Mouse (Mus musculus) testis, adult 2 months (tissue): ENCODE data around the gene Yju2. TPM values are rescaled to one million over a fixed set of nuclear protein-coding genes. Genes with fewer than 3 reads are reported as not detected.

Source experiments
- H3K27ac ChIP-seq: fragments of 200-500 bp; 2 replicates; pipeline ENCODE4 v1.5.1; 2012; ENCODE audit warnings: low read depth, low read length; ENCODE audit not compliant: control insufficient read depth, insufficient read depth
- H3K27me3 ChIP-seq: fragments of 200-500 bp; 2 replicates; pipeline ENCODE4 v1.6.1; 2012; ENCODE audit warnings: mild to moderate bottlenecking, low read length, moderate library complexity; ENCODE audit not compliant: control insufficient read depth, insufficient read depth
- H3K36me3 ChIP-seq: fragments of 200-500 bp; 2 replicates; pipeline ENCODE4 v1.6.1; 2012; ENCODE audit warnings: mild to moderate bottlenecking, low read length; ENCODE audit not compliant: control insufficient read depth, insufficient read depth
- H3K4me1 ChIP-seq: fragments of 200-500 bp; 2 replicates; pipeline ENCODE4 v1.6.1; 2012; ENCODE audit warnings: low read length; ENCODE audit not compliant: control insufficient read depth, insufficient read depth
- H3K4me3 ChIP-seq: fragments of 200-500 bp; 2 replicates; pipeline ENCODE4 v1.5.1; 2012; ENCODE audit warnings: low read depth, mild to moderate bottlenecking, low read length, moderate library complexity, mixed read lengths; ENCODE audit not compliant: control insufficient read depth
- CTCF ChIP-seq: fragments of 200-500 bp; IDR thresholded peaks from 2 replicates; pipeline ENCODE4 v1.5.1; 2012; ENCODE audit warnings: low read depth, mild to moderate bottlenecking, inconsistent platforms, low read length, moderate library complexity; ENCODE audit not compliant: control insufficient read depth, insufficient read depth, insufficient replicate concordance
- POLR2A ChIP-seq: fragments of 200-500 bp; IDR thresholded peaks from 2 replicates; pipeline ENCODE4 v1.6.1; 2012; ENCODE audit warnings: low read depth, mild to moderate bottlenecking, inconsistent platforms, low read length, moderate library complexity; ENCODE audit not compliant: control insufficient read depth
- polyA plus RNA-seq: library from polyadenylated mRNA; depleted of rRNA; stranded (reverse); fragments of >200 nt; gene quantifications from 2 replicates; pipeline ENCODE4 v1.2.3, GENCODE M21; 2012

The Yju2 gene
- polyA plus RNA-seq, 1 experiment, result 4.9 TPM

DNA sequence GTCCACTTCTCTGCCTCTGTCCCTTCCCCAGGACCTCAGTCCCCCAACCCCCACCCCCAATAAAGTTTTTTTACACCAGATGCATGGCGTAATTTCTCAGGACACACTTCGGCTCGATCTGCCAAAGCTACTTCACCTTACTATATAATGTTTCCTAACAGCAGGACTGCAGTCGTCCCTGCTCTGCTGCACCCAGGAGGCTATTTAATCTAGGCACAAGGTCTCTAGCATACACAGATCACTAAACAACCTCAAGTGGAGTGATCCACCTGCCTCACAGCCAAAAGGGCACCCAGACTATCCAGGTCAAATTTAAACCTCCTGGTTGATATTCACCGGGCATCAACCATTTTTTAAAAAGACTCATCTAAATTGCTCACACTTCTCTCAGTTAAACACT, 13.2 kb upstream of the Yju2 start:
- peak overlapping the region; percentile 84 for H3K4me3 ChIP-seq

DNA sequence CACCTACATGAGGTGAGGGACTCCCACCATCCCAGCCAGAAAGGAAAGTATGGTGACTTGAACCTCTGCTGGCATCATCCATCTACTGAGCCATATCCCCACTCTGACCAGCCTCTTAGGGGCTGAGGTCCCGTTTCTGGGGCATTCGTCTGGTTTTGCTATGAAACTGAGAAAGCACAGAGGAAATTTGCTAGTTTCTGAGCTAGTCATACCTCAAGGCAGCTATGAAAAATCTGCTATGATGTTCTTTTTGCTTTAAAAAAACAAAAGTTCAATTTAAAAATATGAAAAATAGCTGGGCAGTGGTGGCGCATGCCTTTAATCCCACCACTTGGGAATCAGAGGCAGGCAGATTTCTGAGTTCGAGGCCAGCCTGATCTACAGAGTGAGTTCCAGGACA, 10.3 kb upstream of the Yju2 start:
- Histone ChIP-seq H3K4me1 (no peaks in the 10 kb centered on the region; the same call in 1 of the 2 replicates), H3K4me3 (no peak overlapping the region), H3K36me3 (no peaks in the 10 kb centered on the region), H3K27ac (no peak overlapping the region), H3K27me3 (no peaks in the 10 kb centered on the region)
- no peak for TF ChIP-seq CTCF
- TF ChIP-seq POLR2A, result no peak

More for the DNA sequence above, 13.2 kb upstream of the Yju2 start:
- Histone ChIP-seq H3K4me1 (no peaks in the 10 kb centered on the region; the same call in 1 of the 2 replicates), H3K27ac (no peak overlapping the region), H3K27me3 (no peaks in the 10 kb centered on the region), H3K36me3 (no peaks in the 10 kb centered on the region)
- no peak for TF ChIP-seq POLR2A

DNA sequence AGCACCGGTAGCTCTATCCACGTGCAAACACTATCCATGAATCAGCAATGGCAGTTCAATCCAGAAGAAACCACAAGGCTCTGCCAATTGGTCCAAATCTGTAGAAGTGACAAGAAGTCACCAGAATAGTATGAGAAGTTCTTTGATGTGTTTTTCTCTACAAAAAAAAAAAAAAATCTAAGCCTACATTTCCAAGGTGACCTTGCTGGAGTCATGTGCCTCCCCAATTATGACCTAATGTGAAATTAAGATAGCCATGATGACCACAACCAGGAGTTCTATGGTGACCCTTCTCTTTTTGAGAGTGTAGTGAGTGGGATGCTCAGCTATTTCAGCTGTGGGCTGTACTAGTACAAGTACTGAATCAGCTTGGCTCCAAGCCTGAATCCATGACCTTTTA, 9.5 kb upstream of the Yju2 start, which contains the start of gene Zfp119b:
TSS of gene Zfp119b (minus strand) at position 101 of the 400 bp plus-strand sequence.
- H3K27me3 ChIP-seq, result no peaks in the 10 kb centered on the region
- no peak for TF ChIP-seq POLR2A
- no peak for TF ChIP-seq CTCF
- H3K36me3 ChIP-seq, result no peaks in the 10 kb centered on the region
- H3K4me3 ChIP-seq, result no peak within 1 kb of the TSS
- H3K27ac ChIP-seq, result no peak within 1 kb of the TSS
- no peaks in the 10 kb centered on the region; the same call in 1 of the 2 replicates for H3K4me1 ChIP-seq

DNA sequence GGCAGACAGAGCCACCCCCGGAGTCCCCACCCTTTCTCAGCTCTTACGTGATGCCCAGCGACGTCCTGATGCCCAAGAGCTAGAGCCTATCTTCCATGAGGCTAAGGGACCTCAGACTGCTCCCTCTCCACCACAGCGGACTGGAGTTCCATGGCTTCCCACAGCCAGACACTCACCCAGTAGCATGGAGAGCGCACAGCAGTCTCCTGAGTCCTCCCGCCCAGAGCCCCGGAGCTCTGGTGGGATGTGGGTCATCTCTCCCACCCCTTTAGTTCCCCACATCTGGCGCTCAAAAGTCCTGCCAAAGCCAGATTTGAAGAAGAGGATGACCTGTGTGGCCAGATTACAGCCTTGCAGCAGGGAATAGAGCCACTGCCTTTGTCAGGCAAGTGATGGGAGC, 8.3 kb upstream of the Yju2 start:
- H3K4me1 ChIP-seq, result peaks cover 2% of the 10 kb centered on the region; the same call in 1 of the 2 replicates
- H3K27ac ChIP-seq, result no peak overlapping the region
- no peaks in the 10 kb centered on the region for H3K36me3 ChIP-seq
- H3K27me3 ChIP-seq, result no peaks in the 10 kb centered on the region
- TF ChIP-seq CTCF (no peak), POLR2A (no peak)
- H3K4me3 ChIP-seq, result no peak overlapping the region

DNA sequence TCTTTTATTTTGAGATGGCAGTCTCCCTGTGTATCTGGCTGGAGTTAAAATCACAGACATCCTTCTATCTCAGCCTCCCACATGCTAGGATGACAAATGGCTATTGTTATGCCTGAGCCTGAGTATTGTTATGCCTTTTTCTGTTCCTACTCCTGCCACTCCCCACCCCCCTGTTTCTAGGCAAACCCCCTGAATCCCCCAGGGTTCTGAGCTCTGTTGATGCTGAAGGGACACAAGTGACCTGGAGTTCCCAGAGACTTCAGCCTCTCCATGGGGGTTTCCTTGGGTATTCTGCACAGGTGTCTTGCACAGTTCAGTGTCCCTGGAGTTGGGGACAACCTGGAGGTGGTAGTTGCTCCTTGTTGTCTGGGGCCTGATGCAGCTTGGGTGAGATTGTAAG, 6.9 kb upstream of the Yju2 start:
- Histone ChIP-seq H3K4me3 (peak overlapping the region; percentile 8), H3K27ac (no peak overlapping the region), H3K36me3 (no peaks in the 10 kb centered on the region), H3K27me3 (no peaks in the 10 kb centered on the region), H3K4me1 (peaks cover 10% of the 10 kb centered on the region)
- TF ChIP-seq CTCF (no peak), POLR2A (no peak)

DNA sequence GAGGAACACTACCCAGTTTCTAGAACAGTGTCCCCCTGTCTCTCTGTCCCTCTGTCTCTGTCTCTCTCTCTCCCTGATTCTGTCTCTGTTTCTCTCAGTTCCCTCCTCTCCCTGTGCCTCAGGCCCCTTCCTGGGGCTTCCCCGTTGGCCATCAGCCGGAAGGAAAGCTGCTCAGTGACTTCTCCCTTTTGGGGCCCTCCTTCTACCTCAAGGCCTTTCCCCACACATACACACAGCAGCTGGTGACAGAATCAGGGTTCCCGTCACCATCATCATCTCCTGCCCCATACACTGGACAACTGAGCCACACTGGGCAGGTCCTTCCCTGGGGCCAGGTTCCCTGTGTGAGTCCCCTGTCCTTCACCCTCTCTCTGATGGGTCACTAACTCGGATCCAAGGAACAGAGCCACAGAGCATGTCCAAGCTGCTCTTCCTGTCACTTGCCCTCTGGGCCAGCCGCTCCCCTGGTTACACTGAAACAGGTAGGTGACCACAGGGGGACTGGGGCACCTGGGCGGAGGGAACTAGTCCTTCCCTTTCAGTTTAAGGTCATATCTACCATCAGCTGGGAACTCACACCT, 6.4 kb upstream of the Yju2 start, which contains the start of gene Ebi3:
TSS of gene Ebi3 (plus strand) at position 194 of the 581 bp plus-strand sequence.
- TF ChIP-seq CTCF (no peak), POLR2A (no peak)
- Histone ChIP-seq H3K36me3 (no peaks in the 10 kb centered on the region), H3K4me1 (peaks cover 10% of the 10 kb centered on the region), H3K4me3 (peak within 1 kb of the TSS; percentile 8), H3K27me3 (no peaks in the 10 kb centered on the region), H3K27ac (no peak within 1 kb of the TSS)

DNA sequence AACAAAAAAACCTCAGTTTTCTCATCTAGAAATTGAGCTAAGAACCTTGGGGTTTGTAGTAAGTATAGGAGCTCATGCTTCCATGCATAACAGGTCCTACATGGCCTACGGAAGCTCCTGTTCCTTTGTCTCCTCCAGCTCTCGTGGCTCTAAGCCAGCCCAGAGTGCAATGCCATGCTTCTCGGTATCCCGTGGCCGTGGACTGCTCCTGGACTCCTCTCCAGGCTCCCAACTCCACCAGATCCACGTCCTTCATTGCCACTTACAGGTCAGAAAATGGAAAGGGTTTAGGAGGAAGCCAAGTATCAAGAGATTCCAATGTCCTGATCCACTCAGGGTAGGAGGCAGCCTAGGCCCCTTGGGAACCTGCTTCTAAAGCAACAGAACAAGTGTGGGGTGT, 5.1 kb upstream of the Yju2 start:
- Histone ChIP-seq H3K36me3 (no peaks in the 10 kb centered on the region), H3K27ac (no peak overlapping the region), H3K4me3 (no peak overlapping the region), H3K4me1 (peaks cover 15% of the 10 kb centered on the region), H3K27me3 (no peaks in the 10 kb centered on the region)
- TF ChIP-seq POLR2A, result no peak
- TF ChIP-seq CTCF, result no peak
